Mouse (Mus musculus): ENCODE measurements around the gene Ftsj1.

DNA sequence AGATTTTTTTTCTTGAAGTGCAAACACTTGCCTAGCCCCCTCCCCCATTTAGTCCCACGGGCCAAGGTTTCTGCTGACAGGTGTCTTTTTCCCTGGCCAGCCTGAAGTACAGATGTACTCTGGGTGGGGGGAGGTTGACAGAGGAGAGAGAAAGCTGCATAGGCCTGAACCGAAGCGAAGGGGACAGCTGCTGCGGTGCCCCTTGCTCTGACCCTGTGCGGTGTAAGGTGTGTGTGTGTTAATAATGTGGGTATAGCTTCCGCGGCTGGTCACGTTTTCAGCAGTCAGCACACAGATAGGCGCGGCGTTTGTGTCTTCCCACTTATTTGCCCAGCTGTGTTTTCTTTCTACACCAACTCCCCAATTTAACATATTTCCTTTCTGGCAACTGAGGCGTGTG is 7.3 kb upstream of the Ftsj1 start:
- TF ChIP-seq CTCF (IDR thresholded peaks at IDR 0.05; ENCODE audit: control insufficient read depth, insufficient read depth, low read length), result no peak
- TF ChIP-seq POLR2A (IDR thresholded peaks at IDR 0.05; ENCODE audit: borderline replicate concordance, control insufficient read depth, low read depth, low read length), result no peak
